Mouse (Mus musculus) T-helper 1 cell (primary cell): Measurements from ENCODE around the gene Tubb5.

Experiments used
- in situ Hi-C: fragments of 300-600 bp; cut with MboI, MseI; formaldehyde crosslinking; loops from one replicate; pipeline ENCODE4 v1.15.1; 2025; ENCODE audit warnings: high pct_unique_total_duplicates

Gene Tubb5

DNA sequence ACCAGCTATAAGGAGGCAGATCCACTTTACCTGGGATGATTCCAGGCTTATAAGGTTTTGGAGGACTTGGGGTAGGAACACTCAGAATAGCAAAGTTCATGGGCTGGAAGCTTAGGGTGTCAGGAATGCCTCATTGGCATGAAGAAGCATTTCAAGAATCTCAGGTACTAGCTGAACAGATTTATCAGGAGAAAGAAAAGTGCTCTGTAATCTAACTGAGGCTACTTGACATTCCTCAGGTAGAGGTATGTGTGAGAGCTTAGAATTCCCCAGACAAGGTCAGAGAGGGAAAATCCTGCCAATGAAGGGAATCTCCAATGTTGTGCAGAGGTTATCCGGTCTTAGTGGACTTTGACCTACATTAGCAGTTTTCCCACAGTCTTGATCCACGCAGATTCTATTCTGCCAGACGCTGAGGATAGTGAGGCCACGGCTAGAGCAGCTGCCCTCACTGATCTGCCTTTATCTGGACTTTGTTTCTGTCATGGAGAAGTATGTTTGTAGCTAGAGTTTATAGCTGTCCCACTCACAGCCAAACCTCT is 34.2 kb downstream of the Tubb5 start:
- in situ Hi-C loops = no loop called here

DNA sequence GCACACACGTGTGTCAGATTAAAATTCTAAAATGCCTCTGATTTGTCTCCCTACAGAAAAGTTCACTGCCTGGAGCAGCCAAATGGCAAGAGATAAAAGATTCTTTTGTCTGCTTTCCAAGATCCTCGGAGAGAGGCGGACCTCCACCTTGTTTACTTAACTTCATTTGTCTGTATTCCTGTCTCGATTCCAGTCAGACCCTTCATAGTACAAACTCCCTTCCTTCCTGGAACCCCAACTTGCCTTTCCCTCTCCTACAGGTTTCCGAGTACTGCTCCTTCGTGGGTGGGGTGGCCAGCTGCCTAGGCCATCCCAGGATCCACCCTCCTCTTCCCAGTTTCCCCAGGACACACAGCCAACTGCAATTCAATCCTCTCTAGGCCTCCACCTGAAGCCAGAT is 35.1 kb downstream of the Tubb5 start:
- in situ Hi-C loops = no loop called here

DNA sequence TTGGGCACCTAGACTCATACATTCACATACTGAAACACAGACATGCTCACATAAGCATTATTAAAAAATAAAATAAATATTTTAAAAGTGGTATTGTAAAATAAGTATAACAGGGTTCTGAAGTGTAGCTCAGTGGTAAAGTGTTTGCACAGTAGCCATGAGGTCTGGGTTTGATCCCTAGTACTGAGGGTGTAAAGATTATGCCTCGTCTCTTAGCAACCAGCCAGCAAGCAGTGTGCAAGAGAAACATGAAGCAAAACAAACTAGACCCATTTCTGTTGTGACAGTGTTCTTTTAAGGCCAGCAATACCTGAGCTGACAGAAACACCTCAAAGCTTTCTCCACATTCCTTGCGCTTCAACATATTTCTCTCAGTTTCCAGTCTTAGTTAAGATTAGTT is 37.2 kb downstream of the Tubb5 start:
- in situ Hi-C loops = no loop called here

DNA sequence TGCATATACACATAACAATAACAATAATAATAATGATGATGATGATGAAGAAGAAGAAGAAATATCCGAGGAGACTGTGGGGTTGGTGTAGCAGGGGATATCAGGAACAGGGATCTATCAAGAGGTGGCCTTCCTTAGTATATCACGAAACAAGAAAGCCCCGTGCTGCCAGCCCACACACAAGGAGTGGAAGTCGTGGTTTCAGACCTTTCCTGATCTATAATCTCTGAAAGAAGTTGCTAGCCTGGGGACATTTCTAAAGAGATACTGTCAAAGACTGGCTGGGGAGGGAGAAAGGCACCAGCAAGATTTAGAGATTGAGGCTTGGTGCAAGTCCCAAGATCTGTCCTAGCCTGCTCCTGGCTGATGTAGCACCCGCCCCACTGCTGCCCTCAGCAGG is 41.3 kb downstream of the Tubb5 start:
- in situ Hi-C loops = no loop called here

DNA sequence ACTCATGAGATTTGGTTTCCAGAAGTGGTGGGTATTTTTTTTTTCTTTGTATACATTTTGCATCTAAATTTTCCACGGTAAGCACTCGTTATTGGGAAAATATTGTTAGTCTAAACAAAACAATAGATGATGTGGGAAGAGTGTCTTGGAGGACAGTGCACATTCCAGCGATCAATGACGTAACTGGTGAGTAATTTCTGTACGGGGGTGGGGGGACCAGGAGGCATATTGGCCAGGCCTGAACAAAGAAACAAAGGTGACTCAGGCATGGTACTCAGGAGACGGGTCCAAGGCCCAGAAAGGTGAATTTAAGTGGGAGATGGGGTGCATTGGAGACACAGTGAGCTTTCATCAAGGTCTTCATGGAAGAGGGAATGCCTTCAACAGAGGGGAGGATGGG is 42.5 kb downstream of the Tubb5 start:
- in situ Hi-C loops = no loop called here

DNA sequence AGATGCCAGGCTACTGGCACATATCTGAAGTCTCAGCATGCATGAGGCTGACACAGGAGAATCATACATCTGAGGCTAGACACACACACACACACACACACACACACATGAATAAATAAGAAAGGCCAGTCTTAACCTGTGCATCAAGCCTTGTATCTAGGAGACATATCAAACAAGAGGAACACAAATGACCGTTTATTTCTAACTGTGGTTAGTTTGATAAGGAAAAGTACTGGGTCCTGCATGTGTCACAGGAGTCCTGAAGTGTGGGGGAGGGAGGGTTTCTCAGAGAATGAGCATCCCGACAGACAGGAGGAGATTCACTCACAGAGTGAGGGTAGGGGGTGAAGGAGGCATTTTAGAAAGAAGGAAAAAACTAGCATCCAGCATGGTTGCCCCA is 43.0 kb downstream of the Tubb5 start:
- in situ Hi-C loops = no loop called here

DNA sequence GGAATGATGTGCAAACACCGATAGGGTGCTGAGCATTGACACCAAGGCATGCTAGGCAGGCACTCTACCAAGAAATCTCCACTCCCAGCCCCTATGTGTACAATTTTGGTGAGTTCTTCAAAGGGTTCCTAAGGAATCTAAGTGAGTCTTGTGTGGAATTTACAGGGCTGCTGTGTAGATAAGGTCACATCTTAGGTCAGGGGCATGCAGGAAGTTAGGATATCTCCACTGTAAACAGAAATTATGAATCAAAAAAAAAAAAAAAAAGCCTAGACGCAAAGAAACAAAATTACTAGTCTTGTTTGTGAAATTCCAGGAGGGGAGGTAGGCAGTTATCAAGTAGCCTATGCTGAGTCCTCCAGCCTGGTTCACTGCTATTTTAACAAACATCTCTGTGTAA is 45.3 kb downstream of the Tubb5 start:
- in situ Hi-C loops = no loop called here

DNA sequence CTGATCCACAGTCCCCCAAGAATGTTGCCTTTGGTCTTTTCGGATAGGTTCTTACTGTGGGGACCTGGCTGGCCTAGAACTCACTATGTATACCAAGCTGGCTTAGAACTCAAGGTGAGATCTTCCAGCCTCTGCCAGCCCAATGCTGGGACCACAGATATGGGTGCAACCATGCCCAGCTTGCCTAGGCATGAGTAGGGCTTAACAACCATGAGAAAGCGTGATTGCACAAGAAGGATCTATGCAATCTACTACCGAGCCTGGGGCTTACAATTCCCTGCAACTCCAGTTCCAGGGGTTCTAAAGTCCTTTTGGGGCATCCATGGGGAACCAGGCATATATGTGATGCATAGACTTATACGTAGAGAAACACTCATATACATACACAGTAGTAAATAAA is 47.2 kb downstream of the Tubb5 start:
- in situ Hi-C loops = no loop called here

DNA sequence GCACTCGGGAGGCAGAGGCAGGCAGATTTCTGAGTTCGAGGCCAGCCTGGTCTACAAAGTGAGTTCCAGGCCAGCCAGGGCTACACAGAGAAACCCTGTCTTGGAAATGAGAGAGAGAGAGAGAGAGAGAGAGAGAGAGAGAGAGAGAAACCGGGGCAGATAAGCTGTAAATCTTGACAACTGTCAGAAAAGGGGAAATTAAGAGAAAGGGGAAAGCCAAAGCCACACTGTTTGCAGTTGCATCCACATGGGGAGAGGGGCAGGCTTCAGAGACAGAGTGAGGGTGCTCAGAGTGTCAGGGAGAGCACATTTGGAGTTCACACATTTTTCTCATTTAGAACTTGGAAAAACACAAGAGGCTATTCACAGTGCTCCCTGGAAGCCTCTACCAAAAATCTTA is 50.1 kb downstream of the Tubb5 start:
- in situ Hi-C loops = no loop called here

DNA sequence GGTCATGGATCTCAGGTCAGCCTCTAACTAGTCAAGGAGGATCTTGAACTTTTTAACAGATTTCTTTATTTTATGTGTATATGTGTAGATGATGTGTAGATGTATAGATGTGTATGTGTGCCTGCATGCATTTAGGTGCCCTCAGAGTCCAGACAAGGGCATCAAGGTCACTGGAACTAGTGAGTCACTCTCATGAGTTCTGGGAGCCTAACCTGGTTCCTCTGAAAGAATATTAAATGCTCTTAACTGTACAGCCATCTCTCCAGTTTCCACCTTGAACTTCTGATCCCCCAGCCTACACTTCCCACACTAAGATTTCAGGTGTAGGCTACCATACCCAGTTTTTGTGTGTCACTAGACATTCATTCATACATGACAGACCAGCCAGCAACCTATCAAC is 50.6 kb downstream of the Tubb5 start:
- in situ Hi-C loops = no loop called here

DNA sequence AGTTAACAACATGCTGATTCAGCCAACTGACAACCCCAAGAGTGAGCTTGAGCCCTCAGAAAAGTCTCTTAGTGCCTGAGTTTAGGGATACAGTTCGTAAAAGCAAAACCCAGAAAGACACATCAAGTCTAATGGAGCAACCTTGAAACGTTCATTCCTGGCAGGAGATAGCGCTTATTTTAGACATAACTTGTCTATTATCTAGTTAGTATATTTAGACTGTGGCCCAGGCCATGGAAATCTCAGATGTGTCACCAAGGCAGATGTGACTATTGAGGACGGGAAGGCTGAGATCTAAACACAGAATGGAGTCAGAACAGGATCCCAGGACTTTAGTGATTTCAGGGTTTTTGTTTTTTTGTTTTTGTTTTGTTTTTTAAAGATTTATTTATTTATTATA is 53.0 kb downstream of the Tubb5 start:
- in situ Hi-C loops = no loop called here

DNA sequence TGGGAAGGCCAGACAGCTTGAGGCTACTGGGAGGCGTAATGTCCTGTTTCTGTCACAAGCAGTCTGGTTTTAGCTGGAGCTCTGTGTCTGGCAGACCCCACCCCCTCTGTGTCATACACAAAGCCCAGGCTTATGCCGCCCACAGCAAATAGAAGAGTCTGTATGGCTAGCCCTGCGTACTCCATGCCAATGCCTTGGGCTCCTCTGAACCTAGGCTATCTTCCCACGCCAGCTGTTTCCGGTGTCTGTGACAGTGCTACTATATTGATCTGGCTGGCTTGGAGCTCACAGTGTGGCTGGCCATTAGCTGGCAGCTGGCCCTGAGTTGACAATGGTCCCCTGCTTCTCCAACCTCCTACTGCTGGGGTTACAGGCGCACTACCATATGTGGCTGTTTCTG is 54.2 kb downstream of the Tubb5 start:
- in situ Hi-C loops = no loop called here
